Mouse (Mus musculus): ENCODE results near the gene Ephx1. TPM values are rescaled to one million over a fixed set of nuclear protein-coding genes. Genes with fewer than 3 reads are reported as not detected.

The Ephx1 gene
- polyA plus RNA-seq, 1 experiment from 2014 or later: 1.7 TPM

GRCm38 (mm10) chr1:180957989-180958388, 62.7 kb downstream of the Ephx1 start:
- Histone ChIP-seq H3K36me3 (ENCODE audit: poor library complexity, severe bottlenecking) (no peaks in the 10 kb centered on the region), H3K4me1 (no peaks in the 10 kb centered on the region), H3K4me2 (no peak overlapping the region), H3K27ac (no peak overlapping the region), H3K9me3 (replicated peaks) (no peaks in the 10 kb centered on the region), H3K4me3 (no peak overlapping the region), H3K9ac (no peak overlapping the region), H3K27me3 (no peaks in the 10 kb centered on the region)
- 82% methylated on average over 3 of the region's 3 CpGs for WGBS
- ATAC-seq: no peak

GRCm38 (mm10) chr1:180956973-180957381, 63.7 kb downstream of the Ephx1 start:
- Histone ChIP-seq H3K9me3 (replicated peaks) (no peaks in the 10 kb centered on the region), H3K4me1 (no peaks in the 10 kb centered on the region), H3K4me3 (no peak overlapping the region), H3K36me3 (ENCODE audit: poor library complexity, severe bottlenecking) (no peaks in the 10 kb centered on the region), H3K27ac (no peak overlapping the region), H3K4me2 (no peak overlapping the region), H3K9ac (no peak overlapping the region), H3K27me3 (no peaks in the 10 kb centered on the region)
- 84% methylated on average over 8 of the region's 8 CpGs for WGBS
- no peak for ATAC-seq

DNA sequence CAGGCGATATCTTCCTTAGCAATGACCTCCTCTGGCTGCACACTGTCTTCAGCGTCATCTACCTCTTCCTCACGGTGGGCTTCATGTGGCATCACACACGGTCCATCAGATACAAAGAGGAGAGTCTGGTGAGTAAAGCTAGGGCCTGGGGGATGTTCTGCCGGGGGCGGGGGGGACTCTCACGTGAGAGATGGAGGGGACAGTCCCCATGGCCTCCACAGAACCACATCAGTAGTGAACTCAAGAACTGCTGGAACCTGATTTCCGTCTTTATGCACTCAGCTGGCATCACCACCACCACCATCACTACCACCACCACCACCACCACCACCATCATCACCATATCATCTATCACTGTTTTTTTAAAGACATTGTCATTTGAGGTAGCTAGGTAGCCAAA, 64.3 kb downstream of the Ephx1 start:
- H3K27ac ChIP-seq: no peak overlapping the region
- 90% methylated on average over 8 of the region's 8 CpGs for WGBS
- H3K4me1 ChIP-seq: no peaks in the 10 kb centered on the region

DNA sequence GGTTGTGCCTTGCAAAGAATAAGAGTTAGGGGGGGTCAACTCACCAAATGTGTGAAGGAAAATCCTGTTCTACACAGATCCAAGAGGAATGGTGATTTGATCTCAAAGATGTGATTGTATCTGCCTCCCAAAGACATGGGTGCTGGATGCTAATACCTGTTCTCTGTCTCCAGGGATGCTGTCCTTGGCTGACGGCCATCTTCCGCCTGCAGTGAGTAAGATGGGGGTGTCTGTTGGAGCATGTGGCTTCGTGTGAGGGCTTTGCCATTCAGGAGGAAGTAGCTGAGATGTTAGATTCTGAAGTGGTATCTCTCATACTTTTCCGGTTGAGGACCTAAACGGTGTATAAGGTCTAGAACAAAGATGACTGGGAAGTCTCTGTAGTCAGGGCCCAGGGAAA, 67.9 kb downstream of the Ephx1 start:
- no peak overlapping the region for H3K9ac ChIP-seq
- no peak for ATAC-seq
- H3K36me3 ChIP-seq (ENCODE audit: poor library complexity, severe bottlenecking): no peaks in the 10 kb centered on the region
- H3K9me3 ChIP-seq (replicated peaks): no peaks in the 10 kb centered on the region
- H3K4me1 ChIP-seq: no peaks in the 10 kb centered on the region
- no peak overlapping the region for H3K4me3 ChIP-seq
- H3K27me3 ChIP-seq: no peaks in the 10 kb centered on the region
- 94% methylated on average over 5 of the region's 5 CpGs for WGBS
- no peak overlapping the region for H3K27ac ChIP-seq
- H3K4me2 ChIP-seq: no peak overlapping the region

More for the DNA sequence above, 64.3 kb downstream of the Ephx1 start:
- Histone ChIP-seq H3K9me3 (replicated peaks) (no peaks in the 10 kb centered on the region), H3K4me2 (no peak overlapping the region), H3K27me3 (no peaks in the 10 kb centered on the region), H3K9ac (no peak overlapping the region), H3K36me3 (ENCODE audit: poor library complexity, severe bottlenecking) (no peaks in the 10 kb centered on the region), H3K4me3 (no peak overlapping the region)
- no peak for ATAC-seq

GRCm38 (mm10) chr1:180952085-180952746, 68.5 kb downstream of the Ephx1 start:
- ATAC-seq: no peak
- Histone ChIP-seq H3K27me3 (no peaks in the 10 kb centered on the region), H3K4me3 (no peak overlapping the region), H3K27ac (no peak overlapping the region), H3K9ac (no peak overlapping the region), H3K9me3 (replicated peaks) (no peaks in the 10 kb centered on the region), H3K4me2 (no peak overlapping the region), H3K4me1 (no peaks in the 10 kb centered on the region), H3K36me3 (ENCODE audit: poor library complexity, severe bottlenecking) (no peaks in the 10 kb centered on the region)
- 82% methylated on average over 6 of the region's 6 CpGs for WGBS

DNA sequence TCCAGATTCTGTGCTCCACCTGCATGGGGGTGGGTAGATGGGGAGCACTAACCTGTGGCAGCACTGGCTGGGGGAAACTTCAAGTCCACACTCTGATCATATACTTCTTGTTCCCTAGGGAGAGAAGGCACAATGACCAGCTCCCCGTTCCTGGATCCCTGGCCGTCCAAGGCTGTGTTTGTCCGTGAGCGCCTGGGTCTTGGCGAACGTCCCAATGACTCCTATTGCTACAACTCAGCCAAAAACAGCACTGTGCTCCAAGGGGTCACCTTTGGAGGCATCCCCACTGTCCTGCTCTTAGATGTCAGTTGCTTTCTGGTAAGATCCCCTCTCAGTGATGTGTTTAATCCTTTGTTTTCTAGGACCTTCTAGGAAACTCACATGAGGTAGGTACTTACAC, 74.3 kb downstream of the Ephx1 start:
- Histone ChIP-seq H3K4me2 (no peak overlapping the region), H3K9me3 (replicated peaks) (no peaks in the 10 kb centered on the region), H3K9ac (no peak overlapping the region), H3K27ac (no peak overlapping the region), H3K4me3 (no peak overlapping the region), H3K4me1 (peaks cover 26% of the 10 kb centered on the region), H3K36me3 (ENCODE audit: poor library complexity, severe bottlenecking) (no peaks in the 10 kb centered on the region), H3K27me3 (peaks cover 37% of the 10 kb centered on the region)
- WGBS: 91% methylated on average over 6 of the region's 6 CpGs
- ATAC-seq: no peak

DNA sequence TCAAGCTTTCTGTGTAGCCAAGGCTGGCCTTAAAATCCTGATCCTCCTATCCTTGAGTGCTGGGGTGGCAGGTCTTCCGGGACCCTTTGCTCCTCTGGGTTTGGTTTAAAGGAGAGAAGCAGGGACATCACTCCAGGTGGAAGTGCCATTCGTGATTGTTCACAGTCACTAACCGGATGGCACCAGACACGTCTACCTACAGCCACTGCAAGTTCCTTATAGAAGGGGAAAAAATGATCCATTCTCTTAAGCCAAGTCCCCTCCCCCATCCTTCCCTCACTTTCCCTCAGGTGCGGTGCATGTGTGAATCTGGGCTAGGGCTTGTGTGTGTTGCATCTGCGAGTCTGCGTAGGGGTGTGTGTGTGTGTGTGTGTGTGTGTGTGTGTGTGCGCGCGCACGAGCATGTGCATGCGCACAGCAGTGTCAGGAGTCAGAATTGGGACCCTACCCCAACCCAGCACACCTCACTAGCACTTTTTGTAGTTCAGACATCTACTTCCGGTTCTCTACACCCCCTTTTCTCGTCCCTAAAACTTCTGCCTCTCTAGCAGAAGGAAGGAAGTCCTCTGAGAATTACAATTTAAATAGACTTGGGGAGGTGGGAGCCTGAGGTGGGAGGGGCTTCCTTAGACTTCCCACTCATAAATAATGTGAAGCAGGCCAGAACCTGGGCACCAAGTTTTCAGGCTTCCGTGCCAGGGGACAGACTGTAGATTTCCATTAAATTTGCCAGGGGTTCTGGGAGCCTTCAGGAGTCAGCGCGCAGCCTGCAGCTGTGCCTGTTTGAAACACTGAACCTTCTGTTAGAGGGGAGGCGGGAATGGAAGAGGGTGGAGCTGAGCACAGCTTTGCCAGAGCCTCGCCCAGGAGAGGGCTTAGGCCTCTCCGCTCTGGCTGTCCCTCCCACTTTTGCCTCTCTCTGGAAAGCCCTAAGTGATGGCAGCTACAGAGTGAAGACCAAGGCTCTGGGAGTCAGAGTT, 75.4 kb downstream of the Ephx1 start:
- no peaks in the 10 kb centered on the region for H3K9me3 ChIP-seq (replicated peaks)
- 31% methylated on average over 20 of the region's 20 CpGs for WGBS
- peak; percentile 73 for ATAC-seq
- no peak overlapping the region for H3K27ac ChIP-seq
- no peak overlapping the region; the same call in 1 of the 2 replicates for H3K9ac ChIP-seq
- H3K4me2 ChIP-seq: peak overlapping the region; percentile 20; the same call in 1 of the 2 replicates
- H3K4me1 ChIP-seq: peaks cover 26% of the 10 kb centered on the region
- no peak overlapping the region for H3K4me3 ChIP-seq
- no peaks in the 10 kb centered on the region for H3K36me3 ChIP-seq (ENCODE audit: poor library complexity, severe bottlenecking)
- H3K27me3 ChIP-seq: peaks cover 49% of the 10 kb centered on the region

- Histone ChIP-seq H3K4me3 (no peak overlapping the region), H3K4me2 (no peak overlapping the region), H3K9me3 (replicated peaks) (no peaks in the 10 kb centered on the region), H3K27me3 (peaks cover 55% of the 10 kb centered on the region), H3K27ac (no peak overlapping the region), H3K4me1 (peaks cover 26% of the 10 kb centered on the region), H3K9ac (no peak overlapping the region), H3K36me3 (ENCODE audit: poor library complexity, severe bottlenecking) (no peaks in the 10 kb centered on the region)
- WGBS: 77% methylated on average over 4 of the region's 4 CpGs
- no peak for ATAC-seq
Observed at GRCm38 (mm10) chr1:180944553-180944952, 76.2 kb downstream of the Ephx1 start.

DNA sequence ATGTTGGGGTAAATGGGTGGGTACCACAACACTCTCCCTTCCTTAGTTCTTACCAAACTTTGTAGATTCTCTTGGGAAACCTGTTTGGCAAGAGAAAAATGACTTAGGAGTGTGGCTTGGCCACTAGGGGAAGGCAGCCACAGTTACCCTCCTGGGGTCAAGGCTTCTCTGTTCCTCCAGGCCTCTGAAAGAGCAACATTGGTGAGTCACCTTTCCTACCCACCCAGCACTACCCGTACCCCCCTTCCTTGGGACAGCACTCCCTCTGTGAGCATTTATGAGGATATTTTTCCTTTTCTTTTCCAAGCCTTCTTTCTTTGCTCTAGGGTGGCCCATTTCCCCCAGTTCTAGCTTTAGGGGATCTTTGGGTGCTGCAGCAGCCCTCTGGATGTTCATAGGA, 76.8 kb downstream of the Ephx1 start:
- peaks cover 55% of the 10 kb centered on the region for H3K27me3 ChIP-seq
- H3K9me3 ChIP-seq (replicated peaks): no peaks in the 10 kb centered on the region
- H3K27ac ChIP-seq: no peak overlapping the region
- no peak overlapping the region for H3K4me2 ChIP-seq
- ATAC-seq: no peak
- peaks cover 26% of the 10 kb centered on the region for H3K4me1 ChIP-seq
- no peak overlapping the region for H3K4me3 ChIP-seq
- WGBS: 84% methylated on average over 1 of the region's 1 CpGs
- no peaks in the 10 kb centered on the region for H3K36me3 ChIP-seq (ENCODE audit: poor library complexity, severe bottlenecking)
- H3K9ac ChIP-seq: no peak overlapping the region

GRCm38 (mm10) chr1:180943032-180943644, 77.6 kb downstream of the Ephx1 start:
- Histone ChIP-seq H3K9ac (no peak overlapping the region), H3K4me1 (peaks cover 26% of the 10 kb centered on the region), H3K27ac (no peak overlapping the region), H3K36me3 (ENCODE audit: poor library complexity, severe bottlenecking) (no peaks in the 10 kb centered on the region), H3K9me3 (replicated peaks) (no peaks in the 10 kb centered on the region), H3K4me2 (peak overlapping the region; percentile 90), H3K4me3 (peak overlapping the region; percentile 75), H3K27me3 (peaks cover 55% of the 10 kb centered on the region)
- ATAC-seq: no peak
- WGBS: 45% methylated on average over 11 of the region's 11 CpGs

DNA sequence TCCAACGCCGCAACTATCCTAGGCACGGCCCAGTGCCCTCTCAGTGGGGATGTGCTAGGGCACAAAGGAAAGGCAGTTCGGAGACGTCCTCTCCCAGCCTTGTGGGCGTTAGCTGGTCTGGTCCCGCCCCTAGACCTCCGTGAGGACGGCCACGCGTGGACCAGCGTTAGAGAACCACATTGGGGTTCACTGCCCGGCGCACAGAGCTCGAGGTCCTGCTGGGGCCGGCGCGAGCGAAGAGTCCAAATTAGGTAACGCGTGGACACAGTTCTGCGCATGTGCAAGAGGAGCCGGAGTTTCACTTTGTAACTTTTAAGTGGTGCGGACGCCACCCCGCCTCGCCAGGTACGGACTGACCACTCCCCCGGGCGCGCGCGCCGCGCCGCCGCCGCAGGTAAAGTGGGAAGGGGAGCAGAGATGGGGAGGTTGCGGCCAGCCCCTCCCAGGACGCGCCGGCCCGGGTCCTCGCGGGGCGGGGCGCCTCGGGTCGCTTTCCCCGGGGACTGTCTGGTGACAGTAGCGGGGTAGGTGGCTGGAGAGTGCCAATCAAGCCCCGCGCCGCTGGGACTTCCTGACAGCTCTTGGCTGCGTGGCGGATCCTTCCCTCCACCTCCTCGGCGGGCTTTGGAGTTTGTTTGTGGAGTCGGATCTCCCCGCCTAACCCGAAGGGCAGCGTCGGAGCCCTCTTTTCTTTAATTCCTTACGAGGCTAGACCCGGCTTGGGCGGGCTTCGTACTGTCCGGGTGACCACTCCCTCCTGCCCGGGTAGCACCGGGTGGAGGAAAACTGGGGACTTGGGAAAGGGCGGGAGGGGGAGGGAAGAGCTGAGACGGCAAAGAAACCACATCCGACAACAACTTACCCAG, 78.3 kb downstream of the Ephx1 start, which contains the start of gene Tmem63a:
Tmem63a (plus strand) TSS at position 179 of the 866 bp plus-strand sequence.
- under 1% methylated on average over 73 of the region's 73 CpGs for WGBS

More for the DNA sequence above, 78.3 kb downstream of the Ephx1 start, which contains the start of gene Tmem63a:
- Histone ChIP-seq H3K4me3 (peak within 1 kb of the TSS; percentile 75), H3K4me2 (peak within 1 kb of the TSS; percentile 90), H3K27me3 (peaks cover 62% of the 10 kb centered on the region), H3K36me3 (ENCODE audit: poor library complexity, severe bottlenecking) (no peaks in the 10 kb centered on the region), H3K4me1 (peaks cover 26% of the 10 kb centered on the region), H3K9ac (peak within 1 kb of the TSS; percentile 61), H3K27ac (no peak within 1 kb of the TSS), H3K9me3 (replicated peaks) (no peaks in the 10 kb centered on the region)
- peak; percentile 70 for ATAC-seq
